Mouse (Mus musculus) bone marrow macrophage, adult 2 months (primary cell): ENCODE results near the gene Slc25a51. TPM values are rescaled to one million over a fixed set of nuclear protein-coding genes. Genes with fewer than 3 reads are reported as not detected.

Source experiments
- H3K27ac ChIP-seq: 2 replicates; pipeline ENCODE4 v1.5.1; 2012; ENCODE audit warnings: low read depth, low read length; ENCODE audit not compliant: insufficient read depth
- H3K4me1 ChIP-seq: 2 replicates; pipeline ENCODE4 v1.6.1; 2012; ENCODE audit warnings: low read length; ENCODE audit not compliant: control insufficient read depth, insufficient read depth
- H3K4me3 ChIP-seq: 2 replicates; pipeline ENCODE4 v1.5.1; 2012; ENCODE audit warnings: mild to moderate bottlenecking, low read length, moderate library complexity; ENCODE audit not compliant: insufficient read depth
- CTCF ChIP-seq: IDR thresholded peaks from 2 replicates; pipeline ENCODE4 v1.5.1; 2012; ENCODE audit warnings: low read depth, mild to moderate bottlenecking, low read length, moderate library complexity
- POLR2A ChIP-seq: IDR thresholded peaks from 2 replicates; pipeline ENCODE4 v1.6.1; 2012; ENCODE audit warnings: mild to moderate bottlenecking, low read depth, low read length, borderline replicate concordance
- polyA plus RNA-seq: library from polyadenylated mRNA; stranded (reverse); fragments of >200 nt; gene quantifications from 2 replicates; pipeline ENCODE4 v1.2.4, GENCODE M21; 2012; ENCODE audit not compliant: missing spikeins, insufficient read depth, insufficient read length

Slc25a51 gene
- polyA plus RNA-seq, 1 experiment: 54.6 TPM

GRCm38 (mm10) chr4:45376573-45376972 lies 32.0 kb downstream of the Slc25a51 start:
- TF ChIP-seq POLR2A (no peak), CTCF (no peak)
- Histone ChIP-seq H3K4me1 (no peaks in the 10 kb centered on the region), H3K4me3 (no peak overlapping the region), H3K27ac (no peak overlapping the region)

- TF ChIP-seq POLR2A (no peak), CTCF (no peak)
- no peak overlapping the region for H3K27ac ChIP-seq
- no peak overlapping the region for H3K4me3 ChIP-seq
- no peaks in the 10 kb centered on the region for H3K4me1 ChIP-seq
These were observed 33.7 kb downstream of the Slc25a51 start for GRCm38 (mm10) chr4:45374879-45375278.

GRCm38 (mm10) chr4:45371261-45371660 lies 37.3 kb downstream of the Slc25a51 start:
- Histone ChIP-seq H3K27ac (no peak overlapping the region), H3K4me3 (no peak overlapping the region), H3K4me1 (no peaks in the 10 kb centered on the region)
- no peak for TF ChIP-seq POLR2A
- TF ChIP-seq CTCF: no peak

- Histone ChIP-seq H3K4me1 (no peaks in the 10 kb centered on the region), H3K27ac (no peak overlapping the region), H3K4me3 (no peak overlapping the region)
- no peak for TF ChIP-seq CTCF
- TF ChIP-seq POLR2A: no peak
These were observed 51.9 kb downstream of the Slc25a51 start for GRCm38 (mm10) chr4:45356653-45357052.

Other genes starting within 250 kb of the Slc25a51 start
- gene Frmpd1, start 223.9 kb downstream of the Slc25a51 start, polyA plus RNA-seq: not detected in 2 replicates
- 12.1 and 13.4 TPM in 2 replicates for gene Trmt10b, start 111.6 kb downstream of the Slc25a51 start, polyA plus RNA-seq
- 10.8 and 10.9 TPM in 2 replicates for gene Dcaf10, start 66.7 kb downstream of the Slc25a51 start, polyA plus RNA-seq
- gene Exosc3, start 66.0 kb downstream of the Slc25a51 start, polyA plus RNA-seq: 33.4 and 34.9 TPM in 2 replicates
- 9.8 and 14.8 TPM in 2 replicates for gene Shb, start 123.7 kb upstream of the Slc25a51 start, polyA plus RNA-seq